Mouse (Mus musculus): ENCODE measurements at regions not wholly inside any gene's neighbourhood (a gene's known extent, or its start where the extent isn't known, plus 50 kb on each side); places are given as distances from the start of the nearest gene placed in this dataset.

DNA sequence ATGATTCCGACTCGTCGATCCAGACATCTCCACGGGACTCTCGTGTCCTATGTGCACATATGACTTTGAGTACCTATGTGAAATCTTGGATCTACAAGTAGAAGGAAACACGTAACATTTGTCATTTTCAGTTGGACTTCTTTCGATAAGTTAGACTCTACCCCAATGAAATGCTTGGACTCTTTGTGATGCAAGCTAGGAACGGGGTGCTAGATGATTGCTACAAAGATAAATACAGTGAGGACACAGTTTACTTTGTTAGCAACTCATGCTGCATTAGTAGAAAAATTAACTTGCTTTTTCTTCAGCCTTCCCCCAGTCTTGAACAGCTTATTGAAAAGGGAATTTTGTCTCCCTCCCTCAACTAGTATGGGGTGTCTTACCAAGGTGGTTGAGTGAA lies 81.2 kb upstream of the Eef1e1 start:
- no peak for ATAC-seq (ENCODE audit: low read depth)
- no peak overlapping the region for H3K9ac ChIP-seq
- WGBS = 94% methylated on average over 8 of the region's 8 CpGs

DNA sequence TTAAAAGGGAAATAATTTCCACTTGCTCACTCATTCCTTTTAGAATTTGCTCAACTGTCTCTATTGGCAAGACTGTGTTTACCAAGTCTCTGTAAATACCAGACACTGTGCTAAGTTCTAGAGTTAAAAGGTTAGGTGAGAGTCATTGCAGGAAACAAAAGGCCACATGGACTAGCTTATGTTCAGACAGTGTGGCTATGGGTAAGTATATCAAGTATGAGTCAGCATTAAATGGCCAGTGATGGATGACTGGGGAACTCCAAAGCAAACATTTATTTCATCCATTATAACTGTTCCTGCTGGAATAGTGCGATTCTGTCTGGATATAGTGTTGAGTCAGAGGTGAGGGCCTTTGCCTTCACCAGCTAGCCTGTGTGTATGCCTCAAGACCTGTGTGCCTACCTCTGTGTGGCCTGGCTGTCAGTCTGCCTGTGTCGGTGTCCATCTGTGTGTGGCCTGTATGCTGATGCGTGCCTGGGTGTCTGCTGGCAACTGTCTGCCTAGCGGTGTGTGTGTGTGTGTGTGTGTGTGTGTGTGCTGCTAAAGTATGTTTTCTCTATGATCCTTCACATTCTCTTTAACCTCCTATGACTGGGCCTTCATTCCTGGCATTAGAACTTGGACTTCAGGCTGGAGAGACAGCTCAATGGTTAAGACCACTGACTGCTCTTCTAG lies 77.6 kb upstream of the Eef1e1 start:
- Histone ChIP-seq H3K36me3 (no peaks in the 10 kb centered on the region), H3K27ac (replicated peaks) (no peak overlapping the region), H3K9ac (no peak overlapping the region), H3K4me2 (no peak overlapping the region), H3K4me3 (no peak overlapping the region), H3K27me3 (no peaks in the 10 kb centered on the region), H3K4me1 (replicated peaks) (no peaks in the 10 kb centered on the region), H3K9me3 (no peaks in the 10 kb centered on the region)
- ATAC-seq (ENCODE audit: low read depth) = no peak
- WGBS = 93% methylated on average over 4 of the region's 4 CpGs

More for the DNA sequence above, 81.2 kb upstream of the Eef1e1 start:
- H3K36me3 ChIP-seq = no peaks in the 10 kb centered on the region
- H3K27ac ChIP-seq (replicated peaks) = no peak overlapping the region
- no peaks in the 10 kb centered on the region for H3K9me3 ChIP-seq
- H3K4me2 ChIP-seq = no peak overlapping the region
- no peaks in the 10 kb centered on the region for H3K4me1 ChIP-seq (replicated peaks)
- no peaks in the 10 kb centered on the region for H3K27me3 ChIP-seq
- no peak overlapping the region for H3K4me3 ChIP-seq

- ATAC-seq (ENCODE audit: low read depth) = no peak
- Histone ChIP-seq H3K9me3 (no peaks in the 10 kb centered on the region), H3K4me1 (replicated peaks) (no peaks in the 10 kb centered on the region), H3K36me3 (no peaks in the 10 kb centered on the region), H3K27ac (replicated peaks) (no peak overlapping the region), H3K4me3 (no peak overlapping the region), H3K9ac (no peak overlapping the region), H3K27me3 (no peaks in the 10 kb centered on the region), H3K4me2 (no peak overlapping the region)
- 82% methylated on average over 6 of the region's 6 CpGs for WGBS
Measured at GRCm38 (mm10) chr13:38735294-38735693, 76.4 kb upstream of the Eef1e1 start.

DNA sequence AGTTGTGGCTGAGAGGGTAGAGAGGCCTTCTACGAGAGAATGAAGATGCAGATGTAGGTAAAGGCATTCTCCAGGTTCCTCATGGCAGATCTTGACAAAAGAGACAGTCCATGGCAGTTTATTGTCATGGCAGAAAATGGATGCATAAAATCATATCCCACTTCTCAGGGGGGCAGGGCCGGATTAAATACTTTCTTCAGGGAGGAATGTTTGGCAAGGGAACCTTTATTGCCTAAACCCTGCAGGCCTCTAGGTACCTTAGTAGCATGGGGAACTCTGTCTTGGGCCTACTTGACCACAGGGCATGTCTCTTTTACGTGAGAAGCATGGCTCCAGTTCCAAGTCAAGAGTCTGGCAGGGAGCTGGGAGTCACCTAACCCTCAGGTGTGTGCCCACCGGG lies 74.4 kb upstream of the Eef1e1 start:
- Histone ChIP-seq H3K9ac (no peak overlapping the region), H3K4me1 (replicated peaks) (no peaks in the 10 kb centered on the region), H3K36me3 (no peaks in the 10 kb centered on the region), H3K27me3 (no peaks in the 10 kb centered on the region), H3K27ac (replicated peaks) (no peak overlapping the region), H3K9me3 (no peaks in the 10 kb centered on the region), H3K4me2 (no peak overlapping the region), H3K4me3 (no peak overlapping the region)
- WGBS = 88% methylated on average over 4 of the region's 4 CpGs
- ATAC-seq (ENCODE audit: low read depth) = no peak

DNA sequence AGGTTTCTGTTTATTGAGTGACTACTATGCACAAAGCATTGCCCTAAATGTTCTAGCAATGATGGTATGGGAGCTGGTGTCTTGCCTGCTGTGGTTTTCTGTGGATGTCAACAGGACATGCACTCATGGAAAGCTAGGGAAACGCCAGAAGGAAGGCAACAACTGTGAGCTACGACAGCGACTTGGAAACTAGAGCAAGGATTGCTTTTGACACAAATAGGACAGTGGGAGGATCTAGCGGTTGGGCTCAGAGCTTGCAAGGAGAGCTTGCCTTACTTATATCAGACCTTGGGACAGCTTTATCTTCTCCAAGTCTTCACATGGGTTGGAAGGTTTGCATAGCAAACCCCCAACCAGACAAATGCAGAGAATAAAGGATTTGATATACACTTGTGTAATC lies 66.6 kb upstream of the Eef1e1 start:
- no peaks in the 10 kb centered on the region for H3K36me3 ChIP-seq
- no peaks in the 10 kb centered on the region for H3K27me3 ChIP-seq
- no peak overlapping the region for H3K4me3 ChIP-seq
- no peak overlapping the region for H3K9ac ChIP-seq
- H3K4me1 ChIP-seq (replicated peaks) = no peaks in the 10 kb centered on the region
- 90% methylated on average over 4 of the region's 4 CpGs for WGBS
- H3K27ac ChIP-seq (replicated peaks) = no peak overlapping the region
- H3K9me3 ChIP-seq = no peaks in the 10 kb centered on the region
- no peak for ATAC-seq (ENCODE audit: low read depth)
- no peak overlapping the region for H3K4me2 ChIP-seq

- Histone ChIP-seq H3K9ac (no peak overlapping the region), H3K27me3 (no peaks in the 10 kb centered on the region), H3K4me2 (no peak overlapping the region), H3K27ac (replicated peaks) (no peak overlapping the region), H3K9me3 (no peaks in the 10 kb centered on the region), H3K36me3 (no peaks in the 10 kb centered on the region), H3K4me3 (no peak overlapping the region), H3K4me1 (replicated peaks) (no peaks in the 10 kb centered on the region)
- ATAC-seq (ENCODE audit: low read depth) = no peak
- 96% methylated on average over 3 of the region's 3 CpGs for WGBS
Measured at GRCm38 (mm10) chr13:38721166-38721565, 62.3 kb upstream of the Eef1e1 start.

DNA sequence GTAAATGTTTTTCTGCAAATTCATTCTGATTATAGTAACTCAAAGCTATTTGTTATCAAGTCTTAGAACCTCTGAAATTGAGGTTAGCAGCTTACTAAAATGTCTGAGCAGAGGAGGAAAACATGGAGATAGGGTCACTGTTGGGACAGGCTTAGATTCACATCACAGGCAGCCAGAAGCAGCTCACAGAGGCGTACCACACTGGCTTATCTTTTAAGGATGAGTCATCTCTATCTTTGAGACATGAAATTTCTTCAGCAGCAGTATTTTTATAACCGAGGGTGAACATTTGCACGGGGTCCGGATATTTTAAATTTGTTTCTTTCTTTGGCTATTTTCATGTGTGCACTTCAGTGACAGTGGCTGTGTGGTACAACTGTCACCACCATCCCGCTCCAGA lies 56.0 kb upstream of the Eef1e1 start:
- no peak overlapping the region for H3K4me2 ChIP-seq
- 92% methylated on average over 5 of the region's 5 CpGs for WGBS
- no peaks in the 10 kb centered on the region for H3K27me3 ChIP-seq
- H3K9me3 ChIP-seq = no peaks in the 10 kb centered on the region
- no peaks in the 10 kb centered on the region for H3K4me1 ChIP-seq (replicated peaks)
- no peak for ATAC-seq (ENCODE audit: low read depth)
- H3K9ac ChIP-seq = no peak overlapping the region
- no peak overlapping the region for H3K4me3 ChIP-seq
- H3K36me3 ChIP-seq = no peaks in the 10 kb centered on the region
- H3K27ac ChIP-seq (replicated peaks) = no peak overlapping the region
